In the genomic region with DNA sequence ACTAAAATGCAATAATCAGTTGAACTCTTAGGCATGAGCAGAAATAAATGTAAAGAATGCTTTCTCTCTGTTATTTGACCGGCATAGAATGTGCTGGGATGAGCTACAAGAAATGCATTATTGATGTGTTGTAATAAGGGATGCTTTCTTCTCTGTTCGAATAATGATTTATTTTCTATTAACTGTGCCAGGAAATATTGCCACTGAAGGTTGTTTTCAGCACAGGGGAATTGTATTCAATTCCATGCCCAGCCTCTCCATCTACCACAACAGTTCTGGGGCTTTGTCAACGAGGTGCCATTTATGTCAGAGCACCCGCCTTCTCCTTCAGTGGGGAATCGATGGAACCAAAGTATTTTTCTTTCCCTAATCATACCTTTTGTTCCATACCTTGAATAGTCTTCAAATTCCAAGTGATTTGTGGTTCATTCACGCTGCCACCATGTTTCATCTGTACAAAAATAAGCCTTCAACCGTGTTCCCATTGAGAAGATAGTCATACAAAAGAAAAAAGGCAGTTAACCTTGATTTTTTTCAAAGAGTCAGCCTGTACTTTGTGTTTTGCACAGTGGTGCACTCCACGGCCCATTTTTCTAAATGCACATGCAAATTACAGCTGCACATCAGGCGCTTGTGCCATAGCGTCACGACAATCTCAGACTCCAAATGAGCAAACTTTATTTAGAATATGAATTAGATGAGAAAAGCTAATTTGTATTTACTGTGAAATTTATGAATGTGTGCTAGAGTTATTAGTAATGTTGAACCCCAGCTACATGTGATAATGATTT, we compare ENCODE assay signal across 24 mouse cellular contexts.
A peak's percentile ranks its signal among the peaks of the same experiment; 100 is the strongest.
DNase-seq lines count a peak whose midpoint lies in the region; ATAC-seq and TF ChIP-seq lines count a peak whose summit lies in the region.
"Had no signal": no experiment of that assay in that cellular context is flagged by ENCODE, and none has a peak within 500 bp of the region (broad histone marks: within the 10 kb centered on the region; RNA-seq: fewer than 3 reads in every experiment).

No protein-coding gene starts in this region.

- WGBS in forebrain, embryonic 15.5 days: 37% methylated on average over 11 of the region's 11 CpGs
- 85% methylated on average over 11 of the region's 11 CpGs for WGBS in forebrain, embryonic 10.5 days
- WGBS in midbrain, embryonic 16.5 days: 63% methylated on average over 11 of the region's 11 CpGs
- 64% methylated on average over 11 of the region's 11 CpGs for WGBS in midbrain, postnatal 0 days
- 40% methylated on average over 11 of the region's 11 CpGs for WGBS in forebrain, postnatal 0 days
- 28% methylated on average over 11 of the region's 11 CpGs for WGBS in neural tube, embryonic 14.5 days
- 86% methylated on average over 11 of the region's 11 CpGs for WGBS in embryonic facial prominence, embryonic 10.5 days

- DNase-seq in forebrain, embryonic 10.5 days (ENCODE audit: extremely low spot score, low spot score): no peak
- DNase-seq in midbrain, postnatal 0 days (ENCODE audit: low spot score): no peak
- DNase-seq in forebrain, postnatal 0 days: no peak
- DNase-seq in embryonic facial prominence, embryonic 10.5 days (ENCODE audit: low spot score): no peak
- DNase-seq: adrenal gland, postnatal 14 days; cerebellum, adult 8-10 months; cerebellum, postnatal 14 days; embryo, embryonic 11 days; gastrocnemius, postnatal 36 days; heart, adult 18-20 months; heart, postnatal 14 days; kidney, adult 11 months had no signal

- ATAC-seq in forebrain, embryonic 15.5 days (replicated peaks): peak; percentile 61; the same call in 1 of the 2 replicates
- ATAC-seq in midbrain, embryonic 16.5 days: 0 out of 2 replicates have a peak, but pooled peaks have one; percentile 51
- ATAC-seq in midbrain, postnatal 0 days (ENCODE audit: low FRiP score): no peak
- ATAC-seq in forebrain, postnatal 0 days: peak; percentile 60
- peak; percentile 54; the same call in 1 of the 2 replicates for ATAC-seq in neural tube, embryonic 14.5 days (ENCODE audit: low read depth)
- ATAC-seq in inflammation-experienced regulatory T-cells, adult 6 months: no peak
- ATAC-seq: activated CD4-positive, CD25-positive, alpha-beta regulatory T cell, adult 4 months; Patski had no signal

- H3K27ac ChIP-seq in forebrain, embryonic 15.5 days (replicated peaks): no peak overlapping the region
- no peak overlapping the region for H3K27ac ChIP-seq in forebrain, embryonic 10.5 days
- no peak overlapping the region for H3K27ac ChIP-seq in midbrain, embryonic 16.5 days (ENCODE audit: low read length)
- H3K27ac ChIP-seq in midbrain, postnatal 0 days (ENCODE audit: low read depth, low read length): no peak overlapping the region
- no peak overlapping the region for H3K27ac ChIP-seq in forebrain, postnatal 0 days (ENCODE audit: low read depth, low read length)
- H3K27ac ChIP-seq in neural tube, embryonic 14.5 days (ENCODE audit: low read depth, low read length): no peak overlapping the region
- H3K27ac ChIP-seq in embryonic facial prominence, embryonic 10.5 days (replicated peaks): no peak overlapping the region
- H3K27ac ChIP-seq: embryonic facial prominence, embryonic 12.5 days; heart, embryonic 10.5 days; heart, embryonic 15.5 days; hindbrain, embryonic 10.5 days; hindbrain, embryonic 14.5 days had no signal

- TF ChIP-seq CTCF in midbrain, postnatal 0 days (IDR thresholded peaks at IDR 0.05): no peak
- TF ChIP-seq CTCF in forebrain, postnatal 0 days (IDR thresholded peaks at IDR 0.05; ENCODE audit: low read depth): no peak

- peaks cover 1% of the 10 kb centered on the region; the same call in 1 of the 2 replicates for H3K4me1 ChIP-seq in forebrain, embryonic 15.5 days
- no peaks in the 10 kb centered on the region for H3K4me1 ChIP-seq in forebrain, embryonic 10.5 days
- H3K4me1 ChIP-seq in midbrain, embryonic 16.5 days (ENCODE audit: control insufficient read depth, insufficient read depth, low read length): peaks cover 2% of the 10 kb centered on the region; the same call in 1 of the 2 replicates
- no peaks in the 10 kb centered on the region for H3K4me1 ChIP-seq in midbrain, postnatal 0 days (ENCODE audit: insufficient read depth, low read length)
- no peaks in the 10 kb centered on the region for H3K4me1 ChIP-seq in forebrain, postnatal 0 days (ENCODE audit: insufficient read depth)
- no peaks in the 10 kb centered on the region for H3K4me1 ChIP-seq in neural tube, embryonic 14.5 days (ENCODE audit: control insufficient read depth, insufficient read depth, low read length)
- no peaks in the 10 kb centered on the region for H3K4me1 ChIP-seq in embryonic facial prominence, embryonic 10.5 days
- H3K4me1 ChIP-seq: embryonic facial prominence, embryonic 12.5 days; heart, embryonic 10.5 days; heart, embryonic 15.5 days; hindbrain, embryonic 10.5 days had no signal

- no peak overlapping the region for H3K4me2 ChIP-seq in forebrain, embryonic 15.5 days (replicated peaks)
- H3K4me2 ChIP-seq in midbrain, embryonic 16.5 days (ENCODE audit: low read length): no peak overlapping the region
- H3K4me2 ChIP-seq in midbrain, postnatal 0 days (ENCODE audit: low read depth, low read length, poor library complexity, severe bottlenecking): no peak overlapping the region
- H3K4me2 ChIP-seq in forebrain, postnatal 0 days (ENCODE audit: low read depth): no peak overlapping the region
- no peak overlapping the region for H3K4me2 ChIP-seq in neural tube, embryonic 14.5 days (ENCODE audit: low read depth, low read length)
- H3K4me2 ChIP-seq: embryonic facial prominence, embryonic 12.5 days; heart, embryonic 15.5 days; hindbrain, embryonic 14.5 days had no signal

- no peaks in the 10 kb centered on the region for H3K9me3 ChIP-seq in forebrain, embryonic 15.5 days
- H3K9me3 ChIP-seq in forebrain, embryonic 10.5 days: no peaks in the 10 kb centered on the region
- no peaks in the 10 kb centered on the region for H3K9me3 ChIP-seq in midbrain, embryonic 16.5 days (replicated peaks; ENCODE audit: control insufficient read depth, low read length, poor library complexity, severe bottlenecking)
- H3K9me3 ChIP-seq in midbrain, postnatal 0 days (ENCODE audit: low read length): no peaks in the 10 kb centered on the region
- no peaks in the 10 kb centered on the region for H3K9me3 ChIP-seq in forebrain, postnatal 0 days (ENCODE audit: low read length)
- no peaks in the 10 kb centered on the region for H3K9me3 ChIP-seq in neural tube, embryonic 14.5 days (ENCODE audit: control insufficient read depth, low read length)
- no peaks in the 10 kb centered on the region for H3K9me3 ChIP-seq in embryonic facial prominence, embryonic 10.5 days
- H3K9me3 ChIP-seq: embryonic facial prominence, embryonic 12.5 days; heart, embryonic 10.5 days; heart, embryonic 15.5 days; hindbrain, embryonic 10.5 days had no signal

- no peaks in the 10 kb centered on the region for H3K27me3 ChIP-seq in forebrain, embryonic 15.5 days
- no peaks in the 10 kb centered on the region for H3K27me3 ChIP-seq in forebrain, embryonic 10.5 days (ENCODE audit: poor library complexity, severe bottlenecking)
- no peaks in the 10 kb centered on the region for H3K27me3 ChIP-seq in midbrain, embryonic 16.5 days (ENCODE audit: control insufficient read depth, insufficient read depth, low read depth, low read length)
- H3K27me3 ChIP-seq in midbrain, postnatal 0 days (ENCODE audit: insufficient read depth, low read length): no peaks in the 10 kb centered on the region
- no peaks in the 10 kb centered on the region for H3K27me3 ChIP-seq in forebrain, postnatal 0 days (ENCODE audit: insufficient read depth, low read length)
- no peaks in the 10 kb centered on the region; the same call in 1 of the 2 replicates for H3K27me3 ChIP-seq in neural tube, embryonic 14.5 days (ENCODE audit: control insufficient read depth, insufficient read depth, low read length)
- no peaks in the 10 kb centered on the region for H3K27me3 ChIP-seq in embryonic facial prominence, embryonic 10.5 days (replicated peaks; ENCODE audit: low read depth, poor library complexity, severe bottlenecking)
- H3K27me3 ChIP-seq: CH12.LX; embryonic facial prominence, embryonic 12.5 days; heart, embryonic 15.5 days; Patski had no signal

- no peak overlapping the region for H3K4me3 ChIP-seq in forebrain, embryonic 15.5 days
- no peak overlapping the region for H3K4me3 ChIP-seq in forebrain, embryonic 10.5 days
- H3K4me3 ChIP-seq in midbrain, embryonic 16.5 days (ENCODE audit: low read depth, low read length): no peak overlapping the region
- no peak overlapping the region for H3K4me3 ChIP-seq in midbrain, postnatal 0 days (ENCODE audit: low read depth, low read length)
- H3K4me3 ChIP-seq in forebrain, postnatal 0 days (ENCODE audit: low read depth, low read length): no peak overlapping the region
- no peak overlapping the region for H3K4me3 ChIP-seq in neural tube, embryonic 14.5 days (ENCODE audit: low read depth, low read length)
- no peak overlapping the region for H3K4me3 ChIP-seq in embryonic facial prominence, embryonic 10.5 days
- H3K4me3 ChIP-seq: embryonic facial prominence, embryonic 12.5 days; heart, embryonic 10.5 days; heart, embryonic 15.5 days; hindbrain, embryonic 10.5 days had no signal

- no peak overlapping the region for H3K9ac ChIP-seq in forebrain, embryonic 15.5 days (replicated peaks)
- no peak overlapping the region for H3K9ac ChIP-seq in midbrain, embryonic 16.5 days (ENCODE audit: low read depth, low read length)
- H3K9ac ChIP-seq in midbrain, postnatal 0 days (replicated peaks; ENCODE audit: low read length, poor library complexity, severe bottlenecking): no peak overlapping the region
- H3K9ac ChIP-seq in forebrain, postnatal 0 days: no peak overlapping the region
- H3K9ac ChIP-seq in neural tube, embryonic 14.5 days (replicated peaks; ENCODE audit: low read depth, low read length): no peak overlapping the region
- H3K9ac ChIP-seq: embryonic facial prominence, embryonic 12.5 days; heart, embryonic 15.5 days; hindbrain, embryonic 14.5 days had no signal

- no peaks in the 10 kb centered on the region for H3K36me3 ChIP-seq in forebrain, embryonic 15.5 days
- H3K36me3 ChIP-seq in forebrain, embryonic 10.5 days (replicated peaks): no peaks in the 10 kb centered on the region
- no peaks in the 10 kb centered on the region for H3K36me3 ChIP-seq in midbrain, embryonic 16.5 days (ENCODE audit: control insufficient read depth, insufficient read depth, low read length)
- no peaks in the 10 kb centered on the region for H3K36me3 ChIP-seq in midbrain, postnatal 0 days (ENCODE audit: insufficient read depth, low read length)
- H3K36me3 ChIP-seq in forebrain, postnatal 0 days (ENCODE audit: insufficient read depth): no peaks in the 10 kb centered on the region
- H3K36me3 ChIP-seq in neural tube, embryonic 14.5 days (ENCODE audit: control insufficient read depth, insufficient read depth, low read length): no peaks in the 10 kb centered on the region
- H3K36me3 ChIP-seq in embryonic facial prominence, embryonic 10.5 days (replicated peaks): no peaks in the 10 kb centered on the region
- H3K36me3 ChIP-seq: embryonic facial prominence, embryonic 12.5 days; heart, embryonic 10.5 days; heart, embryonic 15.5 days; hindbrain, embryonic 10.5 days had no signal

Comparison
In these comparisons a context has a peak if more than half of its experiments do, and no peak if none do; other contexts are left out.
1. ATAC-seq: peak in forebrain, embryonic 15.5 days (single experiment), midbrain, embryonic 16.5 days (single experiment), forebrain, postnatal 0 days (single experiment) and neural tube, embryonic 14.5 days (single experiment); none in midbrain, postnatal 0 days (single experiment) and inflammation-experienced regulatory T-cells, adult 6 months (single experiment).